Mouse (Mus musculus): ENCODE results near the gene Tbcb. TPM values are rescaled to one million over a fixed set of nuclear protein-coding genes. Genes with fewer than 3 reads are reported as not detected.

Gene Tbcb
- polyA plus RNA-seq, 1 experiment from 2014 or later: 142 TPM

GRCm38 (mm10) chr7:30176474-30176873 lies 55.6 kb downstream of the Tbcb start:
- Histone ChIP-seq H3K9ac (ENCODE audit: low read depth, low read length) (no peak overlapping the region), H3K27ac (ENCODE audit: low read length) (no peak overlapping the region), H3K4me3 (ENCODE audit: low read length) (no peak overlapping the region), H3K9me3 (ENCODE audit: control insufficient read depth, low read length) (no peaks in the 10 kb centered on the region), H3K4me1 (ENCODE audit: control insufficient read depth, insufficient read depth, low read length) (no peaks in the 10 kb centered on the region), H3K4me2 (ENCODE audit: low read depth, low read length) (no peak overlapping the region), H3K36me3 (ENCODE audit: control insufficient read depth, insufficient read depth, low read length) (peaks cover 5% of the 10 kb centered on the region; the same call in 1 of the 2 replicates), H3K27me3 (replicated peaks; ENCODE audit: control insufficient read depth, insufficient read depth, low read length) (no peaks in the 10 kb centered on the region)
- 76% methylated on average over 12 of the region's 12 CpGs for WGBS
- ATAC-seq: no peak

Other genes starting within 250 kb of the Tbcb start
- 9.1 and 11.6 TPM in 2 replicates for gene Zfp568, start 248.3 kb downstream of the Tbcb start, polyA plus RNA-seq (2015; fragmentation: Nextera tagmentation; extraction: Ambion mirVana)
- 2.0 and 2.2 TPM in 2 replicates for gene Zfp14, start 180.9 kb downstream of the Tbcb start, polyA plus RNA-seq (2015; fragmentation: Nextera tagmentation; extraction: Ambion mirVana)
- 4.2 and 4.4 TPM in 2 replicates for gene Zfp82, start 159.4 kb downstream of the Tbcb start, polyA plus RNA-seq (2015; fragmentation: Nextera tagmentation; extraction: Ambion mirVana)
- 0.62 TPM in 1 of 2 replicates, not detected in the other for gene Gm26920, start 141.9 kb downstream of the Tbcb start, polyA plus RNA-seq (2015; fragmentation: Nextera tagmentation; extraction: Ambion mirVana)
- gene Zfp566, start 141.7 kb downstream of the Tbcb start, polyA plus RNA-seq (2015; fragmentation: Nextera tagmentation; extraction: Ambion mirVana): 4.3 and 5.3 TPM in 2 replicates
- gene Zfp260, start 137.5 kb downstream of the Tbcb start, polyA plus RNA-seq (2015; fragmentation: Nextera tagmentation; extraction: Ambion mirVana): 60.8 and 61.0 TPM in 2 replicates
- gene Zfp382, start 110.3 kb downstream of the Tbcb start, polyA plus RNA-seq (2015; fragmentation: Nextera tagmentation; extraction: Ambion mirVana): 5.0 and 6.6 TPM in 2 replicates
- gene Zfp146, start 62.5 kb downstream of the Tbcb start, polyA plus RNA-seq (2015; fragmentation: Nextera tagmentation; extraction: Ambion mirVana): 9.2 and 9.7 TPM in 2 replicates
- 41.5 and 50.1 TPM in 2 replicates for gene Cox7a1, start 48.1 kb downstream of the Tbcb start, polyA plus RNA-seq (2015; fragmentation: Nextera tagmentation; extraction: Ambion mirVana)
- 80.2 and 86.9 TPM in 2 replicates for gene Capns1, start 33.5 kb downstream of the Tbcb start, polyA plus RNA-seq (2015; fragmentation: Nextera tagmentation; extraction: Ambion mirVana)
- 99.2 and 103 TPM in 2 replicates for gene Polr2i, start 324 bp downstream of the Tbcb start, polyA plus RNA-seq (2015; fragmentation: Nextera tagmentation; extraction: Ambion mirVana)
- gene Ovol3, start 3.5 kb upstream of the Tbcb start, polyA plus RNA-seq (2015; fragmentation: Nextera tagmentation; extraction: Ambion mirVana): not detected in 2 replicates
- gene Thap8, start 47.8 kb upstream of the Tbcb start, polyA plus RNA-seq (2015; fragmentation: Nextera tagmentation; extraction: Ambion mirVana): 0.22 and 0.37 TPM in 2 replicates
- gene Wdr62, start 48.1 kb upstream of the Tbcb start, polyA plus RNA-seq (2015; fragmentation: Nextera tagmentation; extraction: Ambion mirVana): 5.7 and 7.3 TPM in 2 replicates
- gene Clip3, start 59.5 kb upstream of the Tbcb start, polyA plus RNA-seq (2015; fragmentation: Nextera tagmentation; extraction: Ambion mirVana): 20.9 and 22.1 TPM in 2 replicates
- 68.8 and 70.6 TPM in 2 replicates for gene Alkbh6, start 76.4 kb upstream of the Tbcb start, polyA plus RNA-seq (2015; fragmentation: Nextera tagmentation; extraction: Ambion mirVana)
- gene Syne4, start 82.5 kb upstream of the Tbcb start, polyA plus RNA-seq (2015; fragmentation: Nextera tagmentation; extraction: Ambion mirVana): 58.9 and 59.7 TPM in 2 replicates
- gene E130208F15Rik, start 89.5 kb upstream of the Tbcb start, polyA plus RNA-seq (2015; fragmentation: Nextera tagmentation; extraction: Ambion mirVana): 0.61 and 2.8 TPM in 2 replicates
- 13.8 and 14.3 TPM in 2 replicates for gene Sdhaf1, start 91.6 kb upstream of the Tbcb start, polyA plus RNA-seq (2015; fragmentation: Nextera tagmentation; extraction: Ambion mirVana)
- 2.5 and 3.0 TPM in 2 replicates for gene Lrfn3, start 130.5 kb upstream of the Tbcb start, polyA plus RNA-seq (2015; fragmentation: Nextera tagmentation; extraction: Ambion mirVana)
- gene Tyrobp, start 181.5 kb upstream of the Tbcb start, polyA plus RNA-seq (2015; fragmentation: Nextera tagmentation; extraction: Ambion mirVana): 55.2 and 59.9 TPM in 2 replicates
- 2.4 and 3.1 TPM in 2 replicates for gene Hcst, start 187.6 kb upstream of the Tbcb start, polyA plus RNA-seq (2015; fragmentation: Nextera tagmentation; extraction: Ambion mirVana)
- 2.6 TPM in 2 replicates for gene Nfkbid, start 189.5 kb upstream of the Tbcb start, polyA plus RNA-seq (2015; fragmentation: Nextera tagmentation; extraction: Ambion mirVana)
- 32.4 and 33.3 TPM in 2 replicates for gene Aplp1, start 213.3 kb upstream of the Tbcb start, polyA plus RNA-seq (2015; fragmentation: Nextera tagmentation; extraction: Ambion mirVana)
- gene Kirrel2, start 225.4 kb upstream of the Tbcb start, polyA plus RNA-seq (2015; fragmentation: Nextera tagmentation; extraction: Ambion mirVana): 1.0 and 1.1 TPM in 2 replicates
- 0.94 and 1.8 TPM in 2 replicates for gene Nphs1, start 226.0 kb upstream of the Tbcb start, polyA plus RNA-seq (2015; fragmentation: Nextera tagmentation; extraction: Ambion mirVana)

Measured in intestine, embryonic 16.5 days (tissue).